Mouse (Mus musculus): Measurements from ENCODE around the gene Zfp69.

- TF ChIP-seq POLR2A (IDR thresholded peaks at IDR 0.05; ENCODE audit: control insufficient read depth in 1 of 2, insufficient read depth in 1 of 2, low read depth in 1 of 2, low read length in 2 of 2, poor library complexity in 1 of 2) = no peak
- TF ChIP-seq JUND (IDR thresholded peaks at IDR 0.05; ENCODE audit: low read depth, low read length) = no peak
- no peak for TF ChIP-seq ZNF384 (IDR thresholded peaks at IDR 0.05; ENCODE audit: low read depth, low read length)
- TF ChIP-seq CTCF (IDR thresholded peaks at IDR 0.05 in 2 of 3, conservative IDR thresholded peaks at IDR 0.05 in 1 of 3; ENCODE audit: control insufficient read depth in 1 of 3, insufficient read depth in 1 of 3, low read depth in 2 of 3, low read length in 3 of 3, poor library complexity in 1 of 3, severe bottlenecking in 1 of 3) = no peak
- no peak for TF ChIP-seq EP300 (IDR thresholded peaks at IDR 0.05; ENCODE audit: low read depth in 1 of 2, low read length in 2 of 2)
- no peak for TF ChIP-seq ETS1 (IDR thresholded peaks at IDR 0.05; ENCODE audit: low read depth, low read length)
- TF ChIP-seq TCF12 (IDR thresholded peaks at IDR 0.05; ENCODE audit: low read depth, low read length) = no peak
- TF ChIP-seq SIN3A (IDR thresholded peaks at IDR 0.05; ENCODE audit: low read length) = no peak
- no peak for TF ChIP-seq MAFK (IDR thresholded peaks at IDR 0.05; ENCODE audit: borderline replicate concordance, low read depth, low read length)
These were observed 65.4 kb downstream of the Zfp69 start for GRCm38 (mm10) chr4:120886131-120886530.

All from MEL (cell line).